Mouse (Mus musculus) natural killer cell, adult 2 months (primary cell): Measurements from ENCODE around the gene Ccdc63.

Experiments
- DNase-seq, 2 experiments: peaks; one replicate each; pipeline ENCODE4 v3.0.0; 2022; ENCODE audit warnings: low spot score in 2 of 2

Ccdc63 gene

GRCm38 (mm10) chr5:122084470-122084869 is 56.2 kb downstream of the Ccdc63 start:
- no peak for DNase-seq

GRCm38 (mm10) chr5:122083282-122083681 is 57.3 kb downstream of the Ccdc63 start:
- no peak for DNase-seq

GRCm38 (mm10) chr5:122081471-122081870 is 59.2 kb downstream of the Ccdc63 start:
- no peak for DNase-seq

- DNase-seq: no peak
Observed at GRCm38 (mm10) chr5:122080930-122081329, 59.7 kb downstream of the Ccdc63 start.

DNA sequence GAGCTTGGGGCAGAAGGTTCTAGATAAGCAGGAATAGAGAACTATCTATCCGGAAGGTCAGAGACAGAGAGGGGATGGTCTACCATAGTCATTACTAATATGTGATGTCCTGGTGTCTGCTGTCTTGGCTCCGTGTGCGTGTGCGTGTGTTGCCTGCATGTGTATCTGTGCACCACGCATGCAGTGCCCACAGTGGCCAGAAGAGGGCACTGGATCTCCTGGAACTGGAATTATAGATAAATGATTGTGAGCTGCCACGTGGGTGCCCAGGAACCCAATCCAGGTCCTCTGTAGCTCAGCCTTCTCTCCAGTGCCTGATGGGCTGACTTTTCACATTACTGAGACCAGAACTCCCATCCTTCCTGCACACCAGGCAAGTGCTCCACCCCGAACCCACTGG is 60.8 kb downstream of the Ccdc63 start:
- no peak for DNase-seq

GRCm38 (mm10) chr5:122077244-122077643 is 63.4 kb downstream of the Ccdc63 start:
- no peak for DNase-seq

- DNase-seq: no peak
Observed at GRCm38 (mm10) chr5:122075736-122076135, 64.9 kb downstream of the Ccdc63 start.

GRCm38 (mm10) chr5:122071997-122072396 is 68.6 kb downstream of the Ccdc63 start:
- no peak for DNase-seq

DNA sequence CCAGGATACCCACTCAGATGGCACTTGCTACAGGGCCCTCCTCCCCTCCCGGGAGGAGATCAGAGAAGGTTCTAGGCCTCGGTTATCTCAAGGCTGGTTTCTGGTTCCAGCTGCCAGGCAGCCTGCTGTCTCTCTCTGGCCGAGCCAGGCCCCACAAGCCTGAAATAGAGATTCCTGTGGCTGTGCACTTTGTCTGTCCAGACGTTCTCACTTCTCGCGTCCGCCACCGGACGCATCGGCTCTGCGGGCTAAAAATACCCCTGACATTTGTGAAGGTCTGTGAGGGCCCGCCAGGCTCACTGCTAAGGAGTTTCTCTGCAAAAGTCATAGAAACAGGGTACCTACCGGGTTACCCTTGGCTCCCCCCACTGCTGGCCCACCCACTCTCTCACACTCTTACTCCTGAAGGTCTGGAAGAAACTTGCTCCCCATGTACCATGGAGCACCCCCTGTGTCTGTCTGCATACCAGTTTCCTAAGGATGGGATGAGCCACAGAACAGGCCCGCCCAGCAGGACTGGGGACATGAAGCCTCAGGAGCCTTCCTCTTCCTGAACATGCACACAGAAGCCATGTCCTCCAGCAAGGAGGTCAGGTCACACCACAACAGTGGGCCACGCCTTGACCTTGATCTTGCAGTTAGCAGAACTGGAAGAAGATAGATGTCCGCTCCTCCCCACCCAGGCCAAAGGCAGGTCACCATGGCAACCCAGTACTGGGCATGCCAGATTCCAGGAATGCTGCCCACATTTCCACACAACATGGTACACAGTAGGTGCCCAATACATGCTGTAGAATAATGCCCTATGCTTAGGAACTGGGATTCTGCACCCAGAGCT is 69.4 kb downstream of the Ccdc63 start:
- no peak for DNase-seq

- no peak for DNase-seq
Observed at GRCm38 (mm10) chr5:122068563-122068962, 72.1 kb downstream of the Ccdc63 start.

- no peak for DNase-seq
Observed at GRCm38 (mm10) chr5:122063204-122063933, 77.3 kb downstream of the Ccdc63 start.

DNA sequence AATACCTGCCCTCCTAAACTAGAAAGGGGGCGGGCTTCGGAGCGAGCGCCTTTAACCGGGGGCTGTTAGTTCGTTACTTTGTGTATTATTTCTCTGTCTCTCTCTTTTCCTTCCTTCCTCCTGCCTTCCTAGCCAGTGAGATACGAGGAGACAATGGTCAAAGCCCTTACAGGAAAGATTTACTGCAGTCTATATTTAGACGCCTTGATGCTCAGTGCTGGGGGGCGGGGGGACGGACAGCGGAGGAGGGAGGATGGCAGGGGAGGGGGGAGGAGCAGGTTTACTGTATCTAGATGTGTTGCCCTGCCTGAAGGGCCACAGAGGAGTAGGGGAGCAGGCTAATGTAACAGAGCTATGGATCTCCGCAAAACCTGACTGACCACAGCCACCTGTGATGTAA is 78.1 kb downstream of the Ccdc63 start:
- no peak for DNase-seq

DNA sequence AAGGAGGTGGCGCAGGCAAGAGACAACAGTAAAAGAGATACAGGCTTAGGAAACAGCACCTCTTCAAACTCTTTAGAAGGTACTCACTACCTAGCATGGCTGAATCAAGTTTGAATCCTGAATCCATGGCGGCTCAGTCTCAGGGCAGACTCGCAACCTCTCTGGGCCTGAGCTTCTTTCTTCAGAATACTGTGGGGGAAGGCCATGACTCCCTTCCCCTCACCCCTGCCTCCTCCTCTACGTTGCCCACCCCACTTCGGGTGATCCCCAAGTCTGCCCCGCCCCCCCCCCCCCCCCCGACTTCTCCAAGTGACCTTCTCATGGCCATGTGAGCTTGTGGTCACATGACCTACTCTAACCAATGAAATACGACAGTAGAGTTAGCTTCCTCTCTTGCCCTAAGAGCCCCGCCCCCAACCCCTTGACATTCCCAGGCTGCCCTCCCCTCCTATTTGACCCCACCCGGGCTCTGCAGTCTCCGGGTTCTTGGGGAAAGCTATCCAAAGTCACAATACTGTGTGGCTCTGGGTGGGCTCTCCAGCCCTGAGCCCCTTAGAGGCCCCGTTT is 79.8 kb downstream of the Ccdc63 start:
- no peak for DNase-seq

GRCm38 (mm10) chr5:122059060-122060017 is 81.3 kb downstream of the Ccdc63 start:
- peak; percentile 20 to 37 for DNase-seq
